Mouse (Mus musculus) ES-CJ7 (cell line): ENCODE data around the gene BC030867.

Source experiments
- DNase-seq: peaks from one replicate; pipeline ENCODE4 v3.0.0; 2011; ENCODE audit warnings: low read depth, low spot score

BC030867 gene

DNA sequence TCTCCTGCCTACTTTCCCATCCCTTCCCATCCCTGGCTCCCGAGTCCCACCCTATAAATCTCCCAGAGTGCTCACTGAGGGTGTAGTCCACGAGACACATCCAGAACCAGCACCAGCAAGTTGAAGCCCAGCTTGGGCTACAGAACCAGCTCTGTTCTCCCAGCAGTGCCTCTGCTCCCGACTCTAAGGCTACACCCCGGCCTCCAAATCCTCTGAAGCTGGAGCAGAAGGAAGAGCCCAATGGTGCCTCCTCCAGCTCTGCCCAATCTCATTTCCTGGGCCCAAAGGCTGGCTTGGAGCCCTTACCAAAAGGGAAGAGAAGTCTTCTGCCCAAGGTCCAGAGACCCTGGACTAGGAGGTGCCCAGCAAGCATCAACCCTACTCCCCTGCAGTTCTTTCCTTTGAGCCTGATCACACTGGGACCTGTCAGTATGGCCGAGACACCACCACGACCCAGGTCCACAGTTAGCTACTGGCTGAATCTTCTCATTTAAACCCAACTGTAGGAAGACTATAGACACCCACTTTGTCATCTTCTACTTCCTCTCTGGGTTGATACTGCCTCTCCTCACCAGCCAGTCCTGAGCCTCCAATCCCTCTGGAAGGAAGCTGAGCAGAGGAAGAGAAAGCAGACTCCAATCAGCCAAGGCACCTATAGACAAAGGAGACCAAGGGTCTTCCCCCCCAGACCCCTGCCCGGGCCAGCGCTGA, 27.3 kb upstream of the BC030867 start:
- no peak for DNase-seq

DNA sequence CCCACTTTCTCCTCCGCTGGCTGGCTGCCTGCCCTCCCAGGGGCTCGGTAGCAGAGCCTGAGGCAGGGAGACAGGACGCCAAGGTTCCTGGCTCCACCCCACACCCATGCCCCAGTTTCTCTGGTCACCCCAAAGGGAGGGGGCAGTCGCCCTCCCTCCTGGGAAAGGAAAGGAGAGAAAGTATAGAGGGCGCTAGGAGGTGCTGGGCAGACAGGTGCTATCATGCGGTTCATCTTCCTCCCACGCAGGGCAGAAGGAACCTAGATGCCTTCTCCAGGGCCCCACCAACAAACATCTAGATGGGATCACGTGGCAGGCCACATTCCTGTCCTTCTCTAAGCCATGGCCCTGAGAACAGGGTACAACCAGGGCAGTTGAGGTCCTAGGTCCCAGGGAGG, 26.7 kb upstream of the BC030867 start:
- no peak for DNase-seq

DNA sequence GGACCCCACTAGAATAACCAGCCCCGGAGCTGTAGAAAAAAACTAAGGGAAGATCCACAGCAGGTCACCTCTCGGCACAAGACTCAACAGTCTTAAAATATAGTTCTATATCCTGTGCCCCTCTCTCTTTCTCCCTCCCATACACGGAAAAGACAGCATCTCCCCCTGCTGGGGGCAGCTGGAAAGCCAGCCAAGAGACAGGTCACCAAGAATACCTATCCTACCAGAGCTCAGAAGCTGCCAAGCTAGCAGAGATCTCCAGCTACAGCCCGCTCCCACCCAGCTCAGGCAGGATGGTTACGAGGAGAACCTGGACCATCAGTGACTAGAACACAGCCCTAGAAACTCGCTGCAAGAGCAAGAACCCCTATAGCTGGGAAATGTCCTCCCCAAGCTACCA, 25.5 kb upstream of the BC030867 start:
- DNase-seq, result peak; percentile 57

DNA sequence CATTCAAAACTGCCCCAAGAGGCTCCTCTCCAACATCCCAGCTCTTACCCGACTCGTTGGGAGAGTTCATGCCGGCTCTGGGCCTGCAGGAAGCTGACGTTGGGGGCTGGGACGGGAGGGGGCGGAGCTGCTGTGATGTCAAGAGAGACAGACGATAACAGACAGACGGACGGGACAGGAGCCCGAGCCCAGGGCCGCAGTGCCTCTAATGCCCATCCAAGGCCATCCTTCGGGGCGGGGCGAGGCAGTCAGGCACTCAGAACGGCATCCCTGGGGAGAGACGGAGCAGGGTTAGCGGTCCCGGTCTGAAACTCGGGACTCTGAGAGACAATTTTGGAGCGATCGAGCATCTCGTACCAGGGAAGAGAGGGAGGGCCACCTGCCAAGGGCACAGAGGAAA, 24.0 kb upstream of the BC030867 start:
- DNase-seq, result peak; percentile 50

DNA sequence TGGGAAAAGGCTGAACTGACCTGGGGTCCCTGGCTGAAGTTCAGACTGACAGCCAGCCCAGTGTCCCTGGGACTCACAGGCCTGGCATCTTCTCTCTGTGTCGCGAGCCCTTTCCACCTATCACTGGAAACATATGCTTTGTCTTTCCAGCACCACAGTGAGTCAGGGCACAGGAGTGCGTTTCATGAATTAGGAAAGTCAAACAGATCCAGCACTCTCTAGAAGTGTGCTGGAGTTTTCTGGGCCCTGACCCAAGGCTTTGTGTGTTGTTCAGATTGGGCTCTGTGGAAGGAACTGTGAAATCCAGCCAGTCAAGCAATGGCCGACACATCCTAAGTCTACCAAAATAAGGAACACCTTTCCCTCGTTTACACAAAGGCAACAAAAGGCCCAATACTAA, 23.5 kb upstream of the BC030867 start:
- no peak for DNase-seq

DNA sequence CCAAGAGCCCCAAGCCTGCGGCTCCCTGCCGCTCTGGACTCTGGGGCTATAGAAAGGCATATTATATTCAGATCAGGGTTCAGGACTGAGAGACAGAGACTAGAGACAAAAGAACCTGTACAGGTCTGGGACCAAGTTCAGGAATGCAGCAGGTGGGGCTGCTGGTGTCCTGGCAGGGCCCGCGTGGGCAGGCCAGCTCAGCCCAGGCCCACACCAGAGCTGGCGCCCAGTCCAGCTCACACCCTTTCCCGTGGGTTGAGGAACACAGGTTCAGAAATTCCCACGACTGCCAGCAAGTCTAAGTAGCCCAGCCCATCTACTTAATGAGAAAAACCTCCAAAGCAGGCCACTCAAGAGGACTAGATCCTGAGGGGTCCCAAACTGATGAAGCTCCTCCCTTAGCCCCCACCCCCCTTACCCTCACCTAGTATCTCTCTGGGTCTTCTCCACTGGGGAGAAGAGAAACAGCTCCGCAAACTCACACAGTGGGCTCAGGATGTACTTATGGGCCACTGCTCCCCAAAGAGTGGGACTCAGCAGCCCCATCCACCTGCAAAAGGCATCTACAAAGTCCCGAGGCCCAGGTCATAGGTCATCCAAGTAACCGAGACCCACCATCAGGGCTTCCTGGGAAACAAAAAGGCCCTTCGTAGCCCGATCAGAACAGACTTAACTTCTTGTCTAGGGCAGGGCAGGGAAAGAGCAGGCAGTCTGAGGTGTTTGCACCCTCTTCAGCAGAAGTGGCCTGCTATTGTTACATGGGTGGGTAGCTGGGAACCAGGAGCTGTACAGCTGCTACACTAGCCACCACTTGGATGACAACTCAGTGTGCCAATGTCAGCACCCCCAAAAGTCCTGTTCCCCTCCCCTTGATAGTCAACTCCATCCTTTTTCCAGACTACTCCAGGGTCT, 22.4 kb upstream of the BC030867 start:
- no peak for DNase-seq

DNA sequence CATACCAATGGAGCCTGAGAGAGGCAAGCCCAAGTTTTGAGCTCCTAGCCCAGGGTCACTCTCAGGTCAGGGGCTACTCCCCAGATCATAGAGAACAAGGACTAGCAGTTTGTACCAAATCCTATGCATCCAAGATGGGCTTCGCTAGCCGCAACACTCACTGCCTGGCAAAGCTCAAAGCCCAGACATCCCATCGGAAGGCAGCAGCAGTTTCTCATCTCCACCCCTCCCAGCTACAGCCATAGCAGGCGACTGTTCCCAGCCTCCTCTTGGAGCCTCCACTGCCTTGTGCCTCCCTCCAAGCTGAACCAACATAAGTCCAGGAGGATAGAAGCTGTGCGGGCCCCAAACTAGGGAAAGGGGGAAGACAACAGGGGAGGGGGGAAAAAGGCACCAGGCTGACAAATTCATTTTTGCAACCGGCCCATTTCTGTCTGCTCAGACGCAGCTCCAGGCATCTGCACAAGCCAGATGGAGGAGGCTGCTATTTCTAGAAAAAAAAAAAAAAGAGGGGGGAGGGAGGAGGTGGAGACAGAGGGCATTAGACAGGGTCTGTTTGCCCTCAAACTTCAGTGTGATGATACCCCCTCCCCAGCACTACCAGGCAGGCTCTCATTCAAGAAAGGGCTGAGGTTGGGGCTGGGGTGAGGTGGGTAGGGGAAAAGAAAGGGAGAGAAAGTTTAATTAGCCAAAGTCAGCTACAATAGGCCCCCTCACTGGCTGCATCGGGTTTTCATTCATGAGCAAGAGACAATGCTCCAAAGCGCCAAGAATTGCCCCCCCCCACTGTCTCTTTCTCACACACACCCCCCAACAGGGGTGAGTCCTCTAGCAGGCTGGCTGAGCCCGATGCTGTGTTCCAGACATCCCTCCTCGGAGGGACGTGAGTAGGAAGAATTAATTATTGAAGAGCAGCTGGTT, 21.2 kb upstream of the BC030867 start:
- DNase-seq, result no peak

DNA sequence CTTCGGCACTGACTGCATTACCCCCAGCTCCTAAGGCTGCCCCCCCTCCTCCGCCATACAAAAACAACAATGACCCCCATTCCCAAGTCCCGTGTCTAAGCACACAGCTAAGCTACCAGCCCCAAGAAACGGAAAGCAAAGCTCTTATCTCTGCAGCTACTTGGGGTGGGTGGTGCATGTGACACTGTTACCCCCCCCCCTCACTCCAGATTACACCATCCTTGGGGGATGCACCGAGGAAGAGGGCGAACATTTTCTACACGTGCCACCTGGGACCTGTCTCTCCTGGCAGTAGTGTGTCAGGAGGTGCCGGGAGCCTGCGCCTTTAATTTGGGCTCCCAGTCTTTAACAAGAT, 20.5 kb upstream of the BC030867 start:
- DNase-seq, result no peak

DNA sequence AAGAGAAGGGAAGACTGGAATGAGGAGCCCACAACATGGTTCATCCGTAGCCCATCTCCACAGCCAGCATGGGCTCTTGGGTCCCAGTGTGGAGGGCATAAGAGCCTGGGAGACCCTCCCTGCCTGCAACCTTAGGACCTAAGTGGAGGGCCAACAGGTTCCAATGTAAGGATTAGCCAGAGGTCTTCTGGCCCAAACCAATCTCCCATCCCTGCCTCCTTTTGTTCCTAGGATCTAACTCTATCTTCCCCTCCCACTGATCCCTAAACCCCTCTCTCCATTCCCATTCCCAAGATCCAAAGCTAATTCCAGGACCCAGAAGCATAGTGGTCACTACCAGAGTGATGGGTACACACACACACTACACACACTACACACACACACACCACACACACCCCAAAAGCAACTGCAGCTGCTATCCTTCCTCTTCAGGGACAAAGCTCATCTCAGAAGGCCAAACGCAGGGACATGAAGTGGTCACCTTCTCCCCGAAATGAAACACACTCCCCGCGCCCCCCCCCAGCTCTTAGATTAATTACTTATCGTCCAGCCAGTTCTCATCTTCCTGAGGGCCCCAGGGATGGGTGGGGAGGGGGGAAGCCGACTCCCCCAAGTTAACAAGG, 19.9 kb upstream of the BC030867 start:
- no peak for DNase-seq

DNA sequence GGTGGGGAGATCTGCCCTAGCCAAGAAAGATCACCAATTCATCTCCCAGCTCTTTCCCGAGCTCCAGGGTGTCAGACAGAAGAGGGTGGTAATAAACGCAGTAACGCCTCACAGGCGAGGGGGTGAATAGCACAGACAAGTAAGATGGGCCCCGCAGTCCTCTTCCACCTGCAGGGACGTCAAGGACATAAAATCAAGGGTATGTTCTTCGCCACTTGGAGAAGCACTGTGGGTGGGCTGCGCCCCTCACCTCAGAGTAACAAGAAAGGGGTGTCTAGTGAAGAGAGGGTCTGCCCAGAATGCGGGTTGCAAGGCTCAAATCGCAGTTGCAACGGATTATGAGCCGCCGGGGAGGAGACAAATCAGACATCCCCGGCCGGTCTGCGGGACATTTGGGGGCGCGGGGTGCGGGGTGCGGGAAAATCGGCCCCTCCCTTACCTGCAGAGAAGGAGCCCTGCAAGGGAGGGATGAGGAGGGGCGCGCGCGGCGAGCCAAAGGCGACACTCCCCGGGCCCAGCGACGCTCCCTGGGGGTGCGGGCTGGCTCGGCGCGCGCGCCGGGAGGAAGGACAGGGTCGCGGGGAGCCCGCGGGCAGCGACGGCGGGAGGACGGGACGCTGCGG, 19.2 kb upstream of the BC030867 start:
- peak; percentile 30 for DNase-seq

DNA sequence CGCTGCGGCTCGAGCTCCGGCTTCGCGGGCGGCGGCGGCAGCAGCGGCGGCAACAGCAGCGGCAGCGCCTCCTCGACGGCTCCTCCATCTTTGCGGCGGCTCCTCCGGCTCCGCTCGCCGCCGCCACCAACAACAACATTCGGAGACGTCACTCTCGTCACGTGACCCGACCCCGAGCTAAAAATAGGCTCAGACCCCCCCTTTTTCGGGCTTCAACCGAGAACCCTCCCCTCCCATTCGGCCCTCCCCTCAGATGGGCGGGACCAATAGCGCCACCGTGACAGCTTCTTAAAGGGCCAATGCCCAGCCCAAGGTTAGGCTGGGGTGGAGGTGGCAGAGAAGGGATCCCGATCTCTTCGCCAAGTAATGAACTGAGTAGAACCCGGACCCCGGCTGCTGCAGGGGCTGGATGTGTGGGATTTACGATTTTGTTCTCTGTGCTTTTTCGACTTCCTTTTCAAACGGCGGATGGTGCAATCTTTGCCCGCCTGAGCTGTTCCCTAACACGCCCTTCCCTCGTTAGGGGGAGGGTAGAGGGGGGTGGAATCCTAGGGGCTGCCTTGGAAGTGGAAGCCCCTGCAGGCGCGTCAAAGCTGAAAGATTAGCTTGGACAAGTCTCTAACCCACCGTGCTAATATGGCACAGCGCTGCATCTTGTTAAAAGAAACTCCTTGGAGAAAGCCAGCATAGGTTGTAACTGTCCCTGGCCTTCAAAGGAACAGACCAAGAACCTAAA, 18.5 kb upstream of the BC030867 start, which contains the start of gene Hdac5:
TSS of gene Hdac5 (minus strand) at position 161 of the 736 bp plus-strand sequence.
- peak; percentile 99 for DNase-seq

DNA sequence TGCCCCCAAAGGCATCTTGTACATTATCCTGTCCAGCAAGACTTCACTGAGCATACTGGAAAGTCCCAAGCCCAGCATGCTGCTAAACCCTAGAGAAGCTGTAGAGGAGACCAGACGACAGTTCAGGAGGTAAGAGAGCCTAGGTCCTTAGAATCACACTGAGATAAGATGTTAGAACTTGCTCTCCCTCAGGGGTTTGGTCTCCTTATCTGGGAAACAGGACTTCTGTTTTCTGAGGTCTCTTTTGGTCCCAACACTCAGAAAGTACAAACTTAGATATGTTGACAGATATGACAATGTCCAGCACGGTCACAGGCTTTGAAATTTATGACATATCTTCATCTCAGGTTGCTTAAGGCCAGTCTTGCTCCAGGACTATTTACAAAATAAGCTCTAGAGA, 12.7 kb upstream of the BC030867 start:
- no peak for DNase-seq

DNA sequence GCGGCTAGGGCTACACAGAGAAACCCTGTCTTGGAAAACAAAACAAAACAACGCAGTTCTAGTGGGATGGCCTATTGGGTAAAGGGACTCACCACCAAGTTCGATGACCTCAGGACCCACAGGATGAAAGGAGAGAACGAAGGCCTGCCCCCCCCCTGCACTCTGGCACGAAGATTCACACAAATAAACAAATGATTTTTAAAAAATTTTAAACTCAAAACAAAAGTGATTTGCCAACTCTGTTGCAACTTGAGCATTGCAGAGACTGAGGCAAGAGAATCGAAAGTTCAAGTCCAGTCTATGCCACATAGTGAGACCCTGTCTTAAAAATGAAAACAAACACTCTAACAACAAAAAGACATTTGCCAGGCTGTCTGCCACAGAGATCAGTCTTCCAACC, 8.0 kb upstream of the BC030867 start:
- no peak for DNase-seq

DNA sequence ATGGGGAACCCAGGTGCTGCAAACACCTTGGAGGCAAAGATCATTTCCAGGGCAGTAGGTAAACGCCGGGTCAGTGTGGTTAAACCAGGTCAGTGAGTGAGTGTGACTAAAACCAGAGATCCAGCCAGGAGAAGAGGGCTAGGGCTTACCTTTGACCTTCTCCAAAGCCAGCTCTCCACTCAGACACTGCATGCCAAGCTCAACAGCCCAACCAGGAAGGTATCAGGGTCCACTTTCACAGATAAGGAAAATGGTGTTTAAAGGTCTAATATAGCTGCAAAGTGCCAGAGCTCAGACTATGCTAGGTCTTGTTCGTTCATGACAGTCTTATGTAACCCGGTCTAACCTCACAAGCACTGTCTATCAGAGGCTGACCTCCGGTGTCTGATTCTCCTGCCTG, 7.4 kb upstream of the BC030867 start:
- DNase-seq, result no peak

DNA sequence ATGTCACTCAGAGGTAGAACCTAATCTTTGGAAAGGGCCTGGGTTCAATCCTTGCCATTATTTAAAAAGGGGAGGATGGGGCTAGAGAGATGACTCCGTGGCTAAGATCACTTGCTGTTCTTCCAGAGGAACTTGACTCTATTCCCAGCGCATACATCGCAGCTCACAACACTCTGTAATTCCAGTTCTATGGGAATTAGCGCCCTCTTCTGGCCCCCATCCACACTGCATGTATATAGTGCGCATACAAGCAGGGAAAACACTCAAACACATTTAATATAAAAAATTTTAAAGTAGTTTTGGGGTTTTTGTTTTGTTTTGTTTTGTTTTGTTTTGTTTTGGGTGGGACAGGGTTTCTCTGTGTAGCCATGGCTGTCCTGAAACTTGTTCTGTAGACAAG, 6.8 kb upstream of the BC030867 start:
- DNase-seq, result peak; percentile 70

DNA sequence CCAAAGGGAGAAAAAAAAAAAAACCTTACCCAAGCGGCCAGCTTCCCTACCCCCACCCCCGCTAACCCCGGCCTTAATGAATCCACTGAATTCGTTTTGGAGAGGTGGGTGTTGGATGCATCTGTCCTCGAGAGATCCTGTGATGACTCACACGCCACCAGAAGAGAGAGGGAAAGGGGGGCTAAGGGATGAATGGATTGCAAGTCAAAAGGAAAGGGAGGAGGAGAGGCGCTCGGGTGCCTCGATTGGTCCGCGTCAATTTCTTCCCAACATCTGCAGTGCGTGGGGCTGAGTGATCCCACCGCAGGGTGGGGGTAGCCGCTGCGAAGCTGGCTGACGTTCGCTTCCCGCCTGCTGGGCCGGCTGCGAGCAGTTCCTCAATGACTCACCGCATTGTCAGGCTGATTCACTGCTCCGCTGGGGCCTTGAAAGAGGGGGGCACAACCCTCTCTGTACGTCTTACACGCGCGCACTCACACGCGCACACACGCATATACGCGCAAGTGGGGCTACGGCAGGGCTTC, 3.7 kb upstream of the BC030867 start:
- peak; percentile 73 for DNase-seq

DNA sequence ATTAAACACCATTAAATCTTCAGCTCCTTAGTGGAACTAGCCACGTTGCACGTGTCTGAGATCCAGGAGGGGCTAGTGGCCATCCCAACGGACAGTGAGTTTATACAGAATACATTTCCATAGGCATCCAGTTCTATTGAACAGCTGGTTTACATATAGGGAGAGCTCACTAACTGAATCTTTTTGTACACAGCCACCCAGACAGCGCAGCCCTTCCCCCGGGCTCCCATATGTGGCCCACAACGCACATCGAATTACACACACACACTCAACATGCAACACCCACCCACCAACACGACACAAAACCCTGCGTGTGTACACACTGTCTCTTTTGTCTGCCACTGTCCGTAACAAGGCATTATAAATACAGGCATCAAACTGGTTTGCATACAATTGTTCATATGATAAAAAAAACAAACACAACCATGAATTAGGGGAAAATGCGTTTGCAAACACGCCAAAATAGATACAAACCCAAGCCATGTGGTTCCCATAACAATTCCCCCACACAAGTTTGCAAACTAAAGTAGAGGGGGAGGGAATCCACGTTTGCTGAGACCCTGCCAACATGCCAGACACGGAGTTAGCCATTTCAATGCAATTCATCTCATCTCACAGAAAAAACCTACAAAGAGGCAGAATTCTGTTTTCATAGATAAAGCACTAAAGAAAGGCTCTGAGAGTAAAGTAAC, 3.0 kb upstream of the BC030867 start:
- DNase-seq, result no peak

DNA sequence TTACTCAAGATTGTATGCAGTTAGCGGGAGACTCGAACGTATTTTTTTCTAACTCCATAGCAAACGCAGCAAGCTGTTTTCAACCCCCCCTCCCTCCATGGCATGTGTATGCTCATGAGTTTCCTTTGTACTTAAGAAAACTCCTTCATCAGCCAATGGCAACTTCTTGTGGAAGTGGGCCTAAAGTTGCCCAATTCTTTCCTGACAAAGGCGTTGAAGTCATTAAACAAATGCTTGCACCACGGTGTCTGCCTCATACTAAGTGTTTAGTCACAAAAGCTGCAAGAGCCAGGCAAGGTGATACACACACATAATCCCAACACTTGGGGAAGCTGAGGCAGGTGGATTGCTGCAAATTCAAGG, 2.4 kb upstream of the BC030867 start:
- DNase-seq, result no peak

DNA sequence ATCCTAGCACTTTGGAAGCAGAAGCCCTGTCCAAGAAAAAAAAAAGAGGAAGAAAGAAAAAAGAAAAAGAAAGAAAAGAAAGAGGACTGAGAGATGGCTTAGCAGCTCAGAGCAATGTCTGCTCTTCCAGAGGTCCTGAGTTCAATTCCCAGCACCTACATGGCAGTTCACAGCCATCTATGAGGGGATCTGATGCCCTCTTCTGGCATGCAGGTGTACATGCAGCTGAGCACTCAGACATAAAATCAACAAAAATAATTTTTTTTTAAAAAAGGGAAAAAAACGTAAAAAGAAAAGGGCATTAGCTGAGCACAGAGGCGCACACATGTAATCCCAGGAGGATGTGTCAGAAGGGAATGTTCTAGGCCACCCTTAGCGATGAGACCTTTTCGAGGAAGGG, 1.8 kb upstream of the BC030867 start:
- peak; percentile 55 for DNase-seq
